Mouse (Mus musculus) liver, embryonic 16.5 days (tissue): Measurements from ENCODE around the gene Atpaf1. TPM values are rescaled to one million over a fixed set of nuclear protein-coding genes. Genes with fewer than 3 reads are reported as not detected.

Source experiments
- ATAC-seq: fragments of 200-750 bp; cut with Nextera tagmentation; 2 replicates; pipeline ENCODE4 v1.8.0; 2017; ENCODE audit warnings: low read depth, mild to moderate bottlenecking, moderate number of reproducible peaks, moderate library complexity
- H3K27ac ChIP-seq: fragments of 300-500 bp; sonication (generic); 2 replicates; pipeline ENCODE4 v1.5.1; 2014; ENCODE audit warnings: mild to moderate bottlenecking, low read length
- H3K27me3 ChIP-seq: fragments of 300-500 bp; sonication (generic); 2 replicates; pipeline ENCODE4 v1.6.1; 2014; ENCODE audit warnings: low read depth, low read length, mixed read lengths; ENCODE audit not compliant: control insufficient read depth, insufficient read depth
- H3K36me3 ChIP-seq: fragments of 300-500 bp; sonication (generic); 2 replicates; pipeline ENCODE4 v1.6.1; 2014; ENCODE audit warnings: mild to moderate bottlenecking; ENCODE audit not compliant: control insufficient read depth, insufficient read depth
- H3K4me1 ChIP-seq: fragments of 300-500 bp; sonication (generic); 2 replicates; pipeline ENCODE4 v1.6.1; 2014; ENCODE audit warnings: low read depth, low read length, mixed read lengths; ENCODE audit not compliant: control insufficient read depth
- H3K4me2 ChIP-seq: fragments of 300-500 bp; sonication (generic); 2 replicates; pipeline ENCODE4 v1.6.1; 2014; ENCODE audit warnings: low read depth, low read length, mixed read lengths
- H3K4me3 ChIP-seq: fragments of 300-500 bp; sonication (generic); 2 replicates; pipeline ENCODE4 v1.5.1; 2014; ENCODE audit warnings: low read depth, mild to moderate bottlenecking, low read length
- H3K9ac ChIP-seq: fragments of 300-500 bp; sonication (generic); 2 replicates; pipeline ENCODE4 v1.6.1; 2014; ENCODE audit warnings: low read depth, low read length
- H3K9me3 ChIP-seq: fragments of 300-500 bp; sonication (generic); replicated peaks from 2 replicates; pipeline ENCODE4 v1.6.1; 2016; ENCODE audit warnings: low read length; ENCODE audit not compliant: control insufficient read depth
- WGBS: fragments of 180-500 bp; shearing (Covaris S2); extraction: QIAGEN DNeasy Blood & Tissue Kit; methylation state at CpG from one replicate; pipeline ENCODE4 v1.1.7; 2014; ENCODE audit not compliant: insufficient replicate concordance; 5-methylcytosine and 5-hydroxymethylcytosine counted together
- polyA plus RNA-seq: library from polyadenylated mRNA; unstranded; fragments of >200 nt; fragmentation: Nextera tagmentation; extraction: Ambion mirVana; gene quantifications from 2 replicates; pipeline ENCODE4 v1.2.1, GENCODE M21; 2015

Gene Atpaf1
- polyA plus RNA-seq, 1 experiment from 2014 or later: 12.7 TPM

DNA sequence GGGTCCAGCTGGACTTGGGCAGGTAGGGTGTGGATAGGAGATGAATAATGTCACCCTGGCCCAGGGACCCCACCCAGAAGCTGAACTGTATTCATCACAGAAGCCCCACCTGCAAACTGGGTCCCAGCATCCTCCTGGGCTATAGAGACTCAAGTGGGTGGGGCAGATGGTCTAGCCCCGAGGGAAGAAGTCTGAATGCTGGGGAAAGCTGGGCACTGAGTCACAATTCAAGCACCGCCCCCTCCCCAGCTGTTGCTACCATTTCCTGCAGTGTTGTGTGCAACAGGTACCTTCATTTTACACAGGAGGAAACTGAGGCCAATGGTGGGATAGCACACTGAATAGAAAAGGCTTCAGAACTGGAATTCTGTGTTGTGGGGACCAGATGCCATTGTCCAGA lies 47.4 kb downstream of the Atpaf1 start:
- no peak for ATAC-seq
- Histone ChIP-seq H3K27ac (no peak overlapping the region), H3K4me1 (peaks cover 37% of the 10 kb centered on the region), H3K36me3 (peaks cover 15% of the 10 kb centered on the region), H3K27me3 (no peaks in the 10 kb centered on the region), H3K4me3 (no peak overlapping the region), H3K4me2 (no peak overlapping the region), H3K9ac (no peak overlapping the region), H3K9me3 (no peaks in the 10 kb centered on the region)
- WGBS: 38% methylated on average over 2 of the region's 2 CpGs

DNA sequence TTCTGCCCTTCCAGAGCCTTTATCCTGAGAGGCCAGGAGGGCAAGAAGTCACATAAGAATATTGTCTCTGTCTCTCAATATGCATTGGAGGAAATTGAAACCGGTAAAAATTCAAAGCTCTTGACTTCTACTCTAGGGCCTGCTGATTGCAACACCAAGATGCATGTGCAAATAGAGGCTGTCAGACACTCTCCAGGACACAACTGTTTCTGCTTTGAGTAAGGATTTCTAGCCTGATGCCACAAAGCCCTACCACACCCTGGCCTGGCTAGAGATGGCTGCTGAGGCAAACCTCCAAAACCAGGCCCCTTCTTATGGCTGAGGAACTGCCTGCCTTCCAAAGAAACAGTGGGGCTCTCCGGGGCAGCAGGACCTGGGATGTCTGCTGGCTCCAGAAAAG lies 51.0 kb downstream of the Atpaf1 start:
- Histone ChIP-seq H3K9ac (no peak overlapping the region; the same call in 1 of the 2 replicates), H3K4me3 (no peak overlapping the region), H3K27ac (no peak overlapping the region), H3K9me3 (no peaks in the 10 kb centered on the region), H3K4me2 (no peak overlapping the region), H3K4me1 (peaks cover 24% of the 10 kb centered on the region), H3K36me3 (peaks cover 15% of the 10 kb centered on the region), H3K27me3 (no peaks in the 10 kb centered on the region)
- WGBS: 65% methylated on average over 2 of the region's 2 CpGs
- ATAC-seq: no peak

DNA sequence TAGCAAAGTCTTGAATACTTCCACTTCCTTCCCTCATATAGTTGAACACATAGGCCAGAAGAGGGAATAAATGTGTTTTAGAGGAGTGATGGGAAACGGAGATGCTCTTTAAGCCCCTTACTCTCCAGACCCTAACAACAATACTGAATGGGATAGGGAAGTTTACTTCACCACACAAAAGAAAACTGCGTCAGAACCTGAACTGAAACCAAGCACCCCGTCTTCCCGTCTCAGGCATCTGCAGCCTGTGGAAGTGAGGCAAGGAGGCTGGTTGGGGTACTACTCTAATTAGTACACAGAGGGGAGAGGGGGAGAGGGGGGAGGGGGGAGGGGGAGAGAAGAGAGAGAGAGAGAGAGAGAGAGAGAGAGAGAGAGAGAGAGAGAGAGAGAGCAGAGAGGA lies 53.6 kb downstream of the Atpaf1 start:
- Histone ChIP-seq H3K4me1 (peaks cover 28% of the 10 kb centered on the region), H3K27me3 (no peaks in the 10 kb centered on the region), H3K9ac (no peak overlapping the region; the same call in 1 of the 2 replicates), H3K9me3 (no peaks in the 10 kb centered on the region), H3K4me3 (peak overlapping the region; percentile 89), H3K36me3 (peaks cover 8% of the 10 kb centered on the region), H3K4me2 (peak overlapping the region; percentile 85), H3K27ac (no peak overlapping the region)
- ATAC-seq: no peak
- WGBS: 25% methylated on average over 4 of the region's 4 CpGs

DNA sequence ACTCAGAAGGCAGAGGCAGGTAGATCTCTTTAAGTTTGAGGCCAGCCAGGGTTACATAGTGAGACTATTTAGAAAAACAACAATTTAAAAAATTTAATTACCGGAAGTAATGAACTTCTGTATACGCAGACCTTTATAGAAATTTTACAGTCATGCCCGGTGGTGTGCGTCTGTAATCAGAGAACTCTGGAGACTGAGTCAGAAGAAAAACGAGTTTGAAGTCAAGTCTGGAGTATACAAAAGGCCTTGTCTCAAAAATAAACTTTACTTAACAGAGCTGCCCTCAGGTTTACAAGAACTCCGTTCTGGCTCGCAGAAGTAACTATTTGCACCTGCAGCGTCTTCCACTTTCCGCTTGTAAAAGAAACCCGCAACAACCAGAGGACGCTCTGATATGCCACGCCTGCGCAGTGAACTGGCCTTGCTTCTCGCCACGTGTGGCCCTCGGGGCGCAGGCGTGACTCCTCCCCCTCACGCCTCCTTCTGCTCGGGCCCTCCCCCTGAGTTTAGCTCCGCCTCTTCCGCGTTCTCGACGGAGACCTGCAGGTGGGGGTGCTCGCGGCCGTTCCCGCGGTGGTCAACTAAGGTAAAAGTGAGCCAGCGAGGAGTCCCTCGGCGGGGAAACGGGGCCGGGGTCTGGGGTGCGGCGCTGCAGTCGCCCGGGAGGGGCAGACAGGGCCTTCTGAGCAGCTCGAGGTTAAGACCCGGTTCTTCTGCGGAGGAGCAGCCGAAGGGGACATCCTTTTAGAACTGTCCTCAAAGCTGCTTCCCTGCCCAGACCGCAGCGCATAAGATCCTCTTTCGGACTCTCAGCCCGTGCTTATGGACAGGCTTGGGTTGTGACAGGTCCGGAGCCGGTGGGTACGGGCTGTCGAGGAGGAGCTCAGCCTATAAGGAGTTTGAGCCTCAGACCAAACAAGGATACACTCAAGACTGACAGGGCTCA lies 54.4 kb downstream of the Atpaf1 start, which contains the start of gene Mknk1:
Gene Mknk1 (plus strand): TSS at position 503 of the 946 bp plus-strand sequence.
- Histone ChIP-seq H3K4me1 (peaks cover 28% of the 10 kb centered on the region), H3K9ac (peak within 1 kb of the TSS; percentile 90), H3K4me3 (peak within 1 kb of the TSS; percentile 89), H3K27ac (peak within 1 kb of the TSS; percentile 88), H3K36me3 (peaks cover 3% of the 10 kb centered on the region), H3K4me2 (peak within 1 kb of the TSS; percentile 85), H3K9me3 (no peaks in the 10 kb centered on the region), H3K27me3 (no peaks in the 10 kb centered on the region)
- peak; percentile 96 for ATAC-seq
- WGBS: under 1% methylated on average over 51 of the region's 51 CpGs

DNA sequence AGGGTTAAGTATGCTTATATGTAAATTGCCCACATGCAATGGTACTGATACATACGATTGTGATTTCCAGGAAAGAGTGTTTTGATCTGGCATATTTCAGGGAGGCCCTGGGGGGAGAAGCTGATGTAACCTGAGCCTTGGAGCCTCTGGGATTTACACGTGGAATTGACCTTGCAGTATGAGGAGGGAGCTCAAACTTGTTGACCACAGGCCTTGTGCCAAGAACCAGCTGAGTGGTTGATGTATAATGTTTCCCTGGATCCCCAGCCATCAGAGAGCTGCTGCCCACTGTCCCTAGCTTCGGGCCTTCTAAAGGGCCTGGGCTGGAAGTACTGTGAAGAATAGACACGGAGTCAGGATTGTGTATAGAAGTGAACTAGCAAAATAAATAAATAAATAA lies 55.3 kb downstream of the Atpaf1 start:
- 42% methylated on average over 4 of the region's 4 CpGs for WGBS
- peak overlapping the region; percentile 90 for H3K9ac ChIP-seq
- no peaks in the 10 kb centered on the region for H3K27me3 ChIP-seq
- peaks cover 28% of the 10 kb centered on the region for H3K4me1 ChIP-seq
- H3K9me3 ChIP-seq: no peaks in the 10 kb centered on the region
- peaks cover 3% of the 10 kb centered on the region; the same call in 1 of the 2 replicates for H3K36me3 ChIP-seq
- ATAC-seq: no peak
- peak overlapping the region; percentile 88 for H3K27ac ChIP-seq
- H3K4me3 ChIP-seq: peak overlapping the region; percentile 89
- peak overlapping the region; percentile 85 for H3K4me2 ChIP-seq

DNA sequence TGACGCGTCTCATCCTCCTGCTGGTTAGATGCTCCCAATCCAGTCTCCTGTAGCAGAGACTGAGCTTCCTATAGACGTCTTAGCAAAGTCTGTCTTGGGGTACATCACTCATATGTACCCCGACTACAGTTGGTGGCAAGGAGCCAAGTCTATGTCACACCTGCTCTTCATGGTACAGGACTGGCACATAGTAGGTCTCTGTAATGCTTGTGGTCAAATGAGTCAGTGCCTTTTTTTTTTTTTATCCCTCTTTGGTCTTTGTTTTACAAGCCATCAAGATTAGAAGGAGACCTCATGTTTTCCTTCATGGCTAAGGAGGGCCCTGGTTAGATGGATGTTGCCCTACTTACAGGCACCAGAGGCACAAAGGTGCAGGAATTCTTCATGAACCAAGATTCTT lies 56.2 kb downstream of the Atpaf1 start:
- no peak overlapping the region for H3K27ac ChIP-seq
- WGBS: 80% methylated on average over 4 of the region's 4 CpGs
- peaks cover 3% of the 10 kb centered on the region; the same call in 1 of the 2 replicates for H3K36me3 ChIP-seq
- no peak overlapping the region for H3K4me3 ChIP-seq
- H3K27me3 ChIP-seq: no peaks in the 10 kb centered on the region
- H3K9ac ChIP-seq: no peak overlapping the region
- no peaks in the 10 kb centered on the region for H3K9me3 ChIP-seq
- no peak for ATAC-seq
- peak overlapping the region; percentile 85; the same call in 1 of the 2 replicates for H3K4me2 ChIP-seq
- H3K4me1 ChIP-seq: peaks cover 26% of the 10 kb centered on the region

DNA sequence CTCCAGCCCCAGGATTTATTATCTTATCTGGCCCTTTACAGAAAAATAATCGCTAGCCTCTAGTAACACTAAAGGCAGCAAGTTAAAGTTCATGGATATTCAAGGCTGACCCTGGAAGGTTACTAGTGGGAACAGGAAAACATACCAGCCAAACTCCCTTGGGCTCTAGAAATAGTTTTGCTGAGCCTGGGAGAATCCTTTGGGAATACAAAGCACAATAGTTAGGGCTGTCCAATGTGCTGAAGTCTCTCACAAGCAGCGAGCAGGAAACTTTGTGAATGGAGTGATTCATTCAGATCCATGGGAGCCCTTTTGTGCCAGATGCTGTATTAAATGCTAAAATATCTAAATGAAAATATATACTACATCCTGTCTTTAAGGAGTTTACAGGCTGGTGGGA lies 62.0 kb downstream of the Atpaf1 start:
- no peak for ATAC-seq
- peak overlapping the region; percentile 92; the same call in 1 of the 2 replicates for H3K27ac ChIP-seq
- WGBS: 58% methylated on average over 2 of the region's 2 CpGs

DNA sequence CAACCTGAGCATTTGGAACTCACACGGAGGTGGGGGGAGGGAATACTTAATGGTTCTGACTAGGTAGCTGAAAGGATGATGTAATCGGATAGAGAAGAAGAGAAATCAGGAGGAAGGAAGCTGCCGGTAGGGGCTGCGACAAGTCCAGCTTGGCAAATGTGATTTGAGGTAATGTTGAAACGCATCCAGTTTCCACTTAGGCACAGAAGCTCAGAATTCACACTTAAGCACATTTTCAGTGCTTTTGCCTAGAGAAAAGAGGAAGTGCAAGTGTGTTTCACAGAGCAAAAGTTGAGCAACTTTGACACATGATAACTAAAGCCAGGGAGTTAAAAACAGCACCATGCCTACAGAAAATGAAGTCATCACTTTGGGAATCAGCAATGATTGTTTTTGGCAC lies 62.8 kb downstream of the Atpaf1 start:
- Histone ChIP-seq H3K36me3 (peaks cover 16% of the 10 kb centered on the region), H3K4me3 (no peak overlapping the region), H3K27me3 (no peaks in the 10 kb centered on the region), H3K9ac (peak overlapping the region; percentile 7), H3K4me1 (peaks cover 58% of the 10 kb centered on the region), H3K27ac (peak overlapping the region; percentile 92), H3K9me3 (no peaks in the 10 kb centered on the region), H3K4me2 (peak overlapping the region; percentile 71)
- ATAC-seq: no peak
- WGBS: 24% methylated on average over 5 of the region's 5 CpGs

More for the DNA sequence above, 62.0 kb downstream of the Atpaf1 start:
- Histone ChIP-seq H3K9me3 (no peaks in the 10 kb centered on the region), H3K4me3 (no peak overlapping the region), H3K4me1 (peaks cover 58% of the 10 kb centered on the region), H3K4me2 (no peak overlapping the region), H3K36me3 (peaks cover 14% of the 10 kb centered on the region), H3K9ac (no peak overlapping the region), H3K27me3 (no peaks in the 10 kb centered on the region)

DNA sequence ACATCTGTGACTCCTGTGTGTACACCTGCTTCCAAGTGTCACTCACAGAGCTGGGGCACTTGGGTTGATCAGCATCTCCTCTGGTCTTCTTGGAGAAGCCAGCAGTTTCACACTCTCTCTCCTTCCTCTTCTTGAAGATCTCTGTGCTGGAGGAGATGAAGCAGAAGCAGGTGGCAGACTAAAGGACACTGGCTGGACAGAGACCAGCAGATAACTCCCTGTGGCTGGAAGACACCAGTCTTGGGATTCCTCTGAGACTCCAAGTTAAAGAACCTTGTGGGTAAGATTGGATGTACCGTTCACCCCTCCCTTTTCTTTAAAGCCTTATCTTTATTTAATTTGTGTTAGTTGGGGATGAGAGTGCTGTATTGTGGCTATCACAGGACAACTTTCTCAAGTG lies 63.5 kb downstream of the Atpaf1 start:
- no peak for ATAC-seq
- peak overlapping the region; percentile 92 for H3K27ac ChIP-seq
- peaks cover 15% of the 10 kb centered on the region for H3K36me3 ChIP-seq
- H3K9me3 ChIP-seq: no peaks in the 10 kb centered on the region
- H3K4me1 ChIP-seq: peaks cover 56% of the 10 kb centered on the region
- peak overlapping the region; percentile 71 for H3K4me2 ChIP-seq
- WGBS: 32% methylated on average over 1 of the region's 1 CpGs
- H3K27me3 ChIP-seq: no peaks in the 10 kb centered on the region
- no peak overlapping the region for H3K4me3 ChIP-seq
- H3K9ac ChIP-seq: peak overlapping the region; percentile 50; the same call in 1 of the 2 replicates
